Mouse (Mus musculus) olfactory bulb, adult 2 months (tissue): ENCODE data around the gene Ppp2r3a.

Source experiments
- CTCF ChIP-seq: fragments of 200-500 bp; IDR thresholded peaks from 2 replicates; pipeline ENCODE4 v1.5.1; 2012; ENCODE audit warnings: low read depth, mild to moderate bottlenecking, low read length, moderate library complexity; ENCODE audit not compliant: insufficient read depth
- POLR2A ChIP-seq: fragments of 200-500 bp; IDR thresholded peaks from 2 replicates; pipeline ENCODE4 v1.6.1; 2012; ENCODE audit warnings: mild to moderate bottlenecking, low read depth, low read length, moderate library complexity; ENCODE audit not compliant: insufficient read depth

DNA sequence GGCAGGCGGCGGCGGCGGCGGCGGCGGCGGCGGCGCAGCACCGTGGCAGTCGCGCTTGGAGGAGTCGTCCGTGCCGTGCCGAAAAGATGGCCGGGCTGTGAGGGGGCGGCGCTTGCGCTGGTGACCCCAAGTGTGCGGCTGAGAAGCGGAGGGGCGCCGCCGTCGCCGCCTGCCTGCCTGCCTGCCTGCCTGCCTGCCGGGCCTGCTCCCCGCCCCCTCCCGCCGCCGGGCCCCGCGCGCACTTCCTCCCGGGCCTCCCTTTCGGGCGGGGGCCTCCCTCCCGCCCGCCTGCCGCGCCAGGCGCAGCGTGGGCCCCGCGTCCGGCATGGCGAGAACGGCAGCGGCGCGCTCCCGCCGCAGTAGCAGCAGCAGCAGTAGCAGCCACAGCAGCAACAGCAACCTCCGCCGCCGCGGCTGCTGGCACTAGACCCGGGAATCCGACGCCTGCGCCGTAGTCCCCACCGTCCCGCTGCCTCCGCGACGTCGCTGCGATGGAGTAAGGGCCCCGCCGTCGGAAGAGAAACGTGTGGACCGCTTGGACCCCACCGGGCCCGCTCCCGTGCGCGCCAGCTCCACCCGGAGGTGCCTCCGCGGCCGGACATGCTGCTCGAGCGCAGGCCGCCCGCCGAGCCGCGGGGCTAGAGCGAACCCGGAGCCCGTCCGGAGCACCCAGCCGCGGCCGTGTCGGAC lies 177.1 kb downstream of the Ppp2r3a start:
- no peak for TF ChIP-seq CTCF
- 0 out of 2 replicates have a peak, but pooled peaks have one; percentile 5 for TF ChIP-seq POLR2A
